Mouse (Mus musculus) right cerebral cortex, postnatal 10 days (tissue): ENCODE measurements around the gene Sdk2.

Experiments used
- DNase-seq, 2 experiments: peaks; one replicate each; pipeline ENCODE4 v3.0.0; 2021; ENCODE audit warnings: low spot score in 2 of 2

Sdk2 gene

GRCm38 (mm10) chr11:114046927-114047326 lies 19.9 kb downstream of the Sdk2 start:
- DNase-seq, result no peak

- no peak for DNase-seq
Observed at GRCm38 (mm10) chr11:114044373-114044772, 22.5 kb downstream of the Sdk2 start.

- peak in 1 of 2 experiments; percentile 32 for DNase-seq
Observed at GRCm38 (mm10) chr11:114043530-114043929, 23.3 kb downstream of the Sdk2 start.

GRCm38 (mm10) chr11:114040391-114041035 lies 26.3 kb downstream of the Sdk2 start:
- peak; percentile 45 to 55 for DNase-seq

- peak; percentile 54 to 64 for DNase-seq
Observed at GRCm38 (mm10) chr11:114038036-114038435, 28.8 kb downstream of the Sdk2 start.

GRCm38 (mm10) chr11:114031491-114031890 lies 35.4 kb downstream of the Sdk2 start:
- no peak for DNase-seq

- no peak for DNase-seq
Observed at GRCm38 (mm10) chr11:114030214-114030613, 36.6 kb downstream of the Sdk2 start.

- no peak for DNase-seq
Observed at GRCm38 (mm10) chr11:114028512-114028911, 38.3 kb downstream of the Sdk2 start.

GRCm38 (mm10) chr11:114028021-114028420 lies 38.8 kb downstream of the Sdk2 start:
- no peak for DNase-seq

GRCm38 (mm10) chr11:114025056-114025455 lies 41.8 kb downstream of the Sdk2 start:
- no peak for DNase-seq

- DNase-seq, result no peak
Observed at GRCm38 (mm10) chr11:114023965-114024364, 42.9 kb downstream of the Sdk2 start.

GRCm38 (mm10) chr11:114022166-114022565 lies 44.7 kb downstream of the Sdk2 start:
- DNase-seq, result no peak

- DNase-seq, result no peak
Observed at GRCm38 (mm10) chr11:114019087-114019486, 47.8 kb downstream of the Sdk2 start.

GRCm38 (mm10) chr11:114016889-114017392 lies 49.9 kb downstream of the Sdk2 start:
- no peak for DNase-seq

- no peak for DNase-seq
Observed at GRCm38 (mm10) chr11:114016108-114016888, 50.5 kb downstream of the Sdk2 start.

- no peak for DNase-seq
Observed at GRCm38 (mm10) chr11:114011523-114011922, 55.3 kb downstream of the Sdk2 start.

GRCm38 (mm10) chr11:114005879-114006278 lies 61.0 kb downstream of the Sdk2 start:
- no peak for DNase-seq

- no peak for DNase-seq
Observed at GRCm38 (mm10) chr11:114004651-114005050, 62.2 kb downstream of the Sdk2 start.

- peak; percentile 52 to 56 for DNase-seq
Observed at GRCm38 (mm10) chr11:114003195-114003594, 63.7 kb downstream of the Sdk2 start.

- DNase-seq, result no peak
Observed at GRCm38 (mm10) chr11:114000051-114000450, 66.8 kb downstream of the Sdk2 start.

GRCm38 (mm10) chr11:113998702-113999101 lies 68.1 kb downstream of the Sdk2 start:
- no peak for DNase-seq

- no peak for DNase-seq
Observed at GRCm38 (mm10) chr11:113993921-113994320, 72.9 kb downstream of the Sdk2 start.

GRCm38 (mm10) chr11:113992894-113993293 lies 74.0 kb downstream of the Sdk2 start:
- no peak for DNase-seq
